Mouse (Mus musculus) left cerebral cortex, adult 8-10 months (tissue): ENCODE results near the gene Zfp526. TPM values are rescaled to one million over a fixed set of nuclear protein-coding genes. Genes with fewer than 3 reads are reported as not detected.
"Not testable (repeated sequence)": the region's sequence is repeated elsewhere in the genome, so short reads cannot be mapped to it uniquely, and the experiment has no call there.

ENCODE experiments used
- DNase-seq, 2 experiments: peaks; one replicate each; pipeline ENCODE4 v3.0.0; 2022; ENCODE audit warnings: low spot score in 2 of 2
- total RNA-seq, 4 experiments: library from RNA; stranded (reverse); gene quantifications; 2 replicates each; pipeline ENCODE4 v1.2.4; 2022

Gene Zfp526
- total RNA-seq, 4 experiments from 2014 or later, result 12.1 to 12.9 (median 12.8) TPM

- peak; percentile 71 to 86 for DNase-seq
Observed at GRCm38 (mm10) chr7:25238829-25239623, 17.8 kb downstream of the Zfp526 start.

- DNase-seq, result no peak
Observed at GRCm38 (mm10) chr7:25240631-25241030, 19.4 kb downstream of the Zfp526 start.

GRCm38 (mm10) chr7:25241062-25241461, 19.8 kb downstream of the Zfp526 start:
- peak; percentile 62 to 85 for DNase-seq

- DNase-seq, result no peak
Observed at GRCm38 (mm10) chr7:25243361-25243760, 22.1 kb downstream of the Zfp526 start.

- DNase-seq, result no peak
Observed at GRCm38 (mm10) chr7:25244562-25245369, 23.5 kb downstream of the Zfp526 start.

GRCm38 (mm10) chr7:25246079-25246758, 25.0 kb downstream of the Zfp526 start:
- DNase-seq, result peak in 1 of 2 experiments; percentile 56

GRCm38 (mm10) chr7:25246759-25247137, 25.5 kb downstream of the Zfp526 start:
- DNase-seq, result no peak

- DNase-seq, result no peak
Observed at GRCm38 (mm10) chr7:25247498-25247897, 26.3 kb downstream of the Zfp526 start.

GRCm38 (mm10) chr7:25248018-25248647, 26.9 kb downstream of the Zfp526 start:
- DNase-seq, result peak; percentile 65 to 86

- DNase-seq, result no peak
Observed at GRCm38 (mm10) chr7:25248846-25249313, 27.7 kb downstream of the Zfp526 start.

- peak; percentile 51 to 77 for DNase-seq
Observed at GRCm38 (mm10) chr7:25249314-25250140, 28.3 kb downstream of the Zfp526 start.

GRCm38 (mm10) chr7:25250141-25250972, 29.1 kb downstream of the Zfp526 start, which contains the start of gene Erf:
Gene Erf, minus strand, starts transcription at chr7:25250761.
- DNase-seq, result peak; percentile 89 to 95

GRCm38 (mm10) chr7:25251071-25251791, 30.0 kb downstream of the Zfp526 start:
- DNase-seq, result peak in 1 of 2 experiments; percentile 54

- peak in 1 of 2 experiments; percentile 41 for DNase-seq
Observed at GRCm38 (mm10) chr7:25251822-25252221, 30.6 kb downstream of the Zfp526 start.

GRCm38 (mm10) chr7:25261896-25262295, 40.7 kb downstream of the Zfp526 start:
- no peak for DNase-seq

GRCm38 (mm10) chr7:25263968-25264870, 43.0 kb downstream of the Zfp526 start:
- DNase-seq, result no peak

GRCm38 (mm10) chr7:25265743-25266142, 44.5 kb downstream of the Zfp526 start:
- DNase-seq, result not testable (repeated sequence)
